Mouse (Mus musculus): Measurements from ENCODE around the gene Plcb1.

DNA sequence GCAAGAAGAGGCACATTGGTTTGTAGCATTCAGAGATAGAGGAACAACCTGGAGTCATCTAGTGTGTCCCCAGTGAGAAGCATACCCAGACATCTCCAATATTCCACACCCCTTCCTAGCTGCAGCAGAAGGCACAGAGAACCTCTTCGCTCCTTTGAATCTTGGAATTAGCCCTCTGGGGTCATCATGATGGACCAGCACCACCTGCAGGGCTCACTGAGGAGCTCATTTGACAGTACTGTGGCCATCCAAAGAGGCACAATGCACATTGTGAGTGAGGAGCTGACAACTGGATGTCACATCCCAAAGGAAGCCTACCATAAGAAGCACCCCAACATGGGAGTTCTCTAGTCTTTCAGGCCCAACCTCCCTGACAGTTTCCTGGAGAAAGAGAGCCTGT, 50.2 kb downstream of the Plcb1 start:
- TF ChIP-seq CTCF (IDR thresholded peaks at IDR 0.05; ENCODE audit: low read depth) = peak; percentile 43
- TF ChIP-seq EP300 (IDR thresholded peaks at IDR 0.05; ENCODE audit: low read depth) = no peak
